Mouse (Mus musculus) G1E (cell line): Measurements from ENCODE around the gene Sertad3. TPM values are rescaled to one million over a fixed set of nuclear protein-coding genes. Genes with fewer than 3 reads are reported as not detected.

Experiments used
- ATAC-seq: 2 replicates; pipeline ENCODE4 v1.8.0; 2016; ENCODE audit warnings: mild to moderate bottlenecking; ENCODE audit not compliant: insufficient number of reproducible peaks, poor library complexity, low FRiP score, severe bottlenecking; ENCODE audit errors: extremely low read depth
- DNase-seq: peaks from one replicate; pipeline ENCODE4 v3.0.0; 2012; ENCODE audit warnings: low spot score
- H3K27me3 ChIP-seq: 2 replicates; pipeline ENCODE4 v1.6.1; 2012; ENCODE audit warnings: mild to moderate bottlenecking, low read length, inconsistent platforms; ENCODE audit not compliant: insufficient read depth
- H3K36me3 ChIP-seq: replicated peaks from 2 replicates; pipeline ENCODE3; 2012; ENCODE audit warnings: mild to moderate bottlenecking, inconsistent platforms
- H3K4me1 ChIP-seq: 2 replicates; pipeline ENCODE4 v1.6.1; 2012; ENCODE audit warnings: low read depth, low read length, inconsistent platforms, mixed read lengths; ENCODE audit not compliant: insufficient read depth
- H3K4me3 ChIP-seq: 2 replicates; pipeline ENCODE4 v1.5.1; 2012; ENCODE audit warnings: low read depth, mild to moderate bottlenecking, inconsistent platforms, low read length, moderate library complexity, mixed read lengths
- H3K9me3 ChIP-seq: replicated peaks from 2 replicates; pipeline ENCODE4 v1.6.1; 2012; ENCODE audit warnings: inconsistent platforms
- CTCF ChIP-seq: IDR thresholded peaks from 2 replicates; pipeline ENCODE4 v1.5.1; 2012; ENCODE audit warnings: low read depth, low read length, inconsistent platforms, mixed read lengths
- GATA1 ChIP-seq: IDR thresholded peaks from 2 replicates; pipeline ENCODE4 v1.6.1; 2012; ENCODE audit warnings: borderline replicate concordance, low read length, inconsistent platforms, mixed read lengths
- GATA2 ChIP-seq: IDR thresholded peaks from 2 replicates; pipeline ENCODE4 v1.6.1; 2012; ENCODE audit warnings: low read depth, low read length, inconsistent platforms, borderline replicate concordance
- POLR2AphosphoS5 ChIP-seq: IDR thresholded peaks from 2 replicates; pipeline ENCODE4 v1.6.1; 2012; ENCODE audit warnings: low read depth, low read length, inconsistent platforms; ENCODE audit not compliant: insufficient replicate concordance
- TAL1 ChIP-seq: conservative IDR thresholded peaks from 2 replicates; pipeline ENCODE4 v1.6.1; 2012; ENCODE audit warnings: low read depth, low read length, inconsistent platforms, mixed read lengths
- polyA plus RNA-seq: library from polyadenylated mRNA; stranded (reverse); fragments of >175 nt; gene quantifications from 2 replicates; pipeline ENCODE4 v1.2.3, GENCODE M21; 2012
- total RNA-seq, 2 experiments: library from RNA; stranded (forward) in 1 of 2; stranded (reverse) in 1 of 2; fragments of 200-1000 nt in 1 of 2; fragments of >200 nt in 1 of 2; fragmentation: Nextera tagmentation in 1 of 2; gene quantifications; 2 replicates each; pipeline ENCODE4 v1.2.3; 2014 to 2017

The Sertad3 gene
- total and polyA plus RNA-seq, 3 experiments, result 9.0 to 24.0 (median 15.8) TPM

- H3K27me3 ChIP-seq, result no peaks in the 10 kb centered on the region
- no peaks in the 10 kb centered on the region for H3K9me3 ChIP-seq
- H3K36me3 ChIP-seq, result peaks cover 34% of the 10 kb centered on the region
- H3K4me3 ChIP-seq, result peak overlapping the region; percentile 67; the same call in 1 of the 2 replicates
- TF ChIP-seq GATA2 (no peak), CTCF (no peak), POLR2AphosphoS5 (no peak), TAL1 (no peak), GATA1 (no peak)
- peaks cover 84% of the 10 kb centered on the region for H3K4me1 ChIP-seq
- ATAC-seq (no peak), DNase-seq (no peak)
These were observed 6.9 kb downstream of the Sertad3 start for GRCm38 (mm10) chr7:27480506-27480905.

DNA sequence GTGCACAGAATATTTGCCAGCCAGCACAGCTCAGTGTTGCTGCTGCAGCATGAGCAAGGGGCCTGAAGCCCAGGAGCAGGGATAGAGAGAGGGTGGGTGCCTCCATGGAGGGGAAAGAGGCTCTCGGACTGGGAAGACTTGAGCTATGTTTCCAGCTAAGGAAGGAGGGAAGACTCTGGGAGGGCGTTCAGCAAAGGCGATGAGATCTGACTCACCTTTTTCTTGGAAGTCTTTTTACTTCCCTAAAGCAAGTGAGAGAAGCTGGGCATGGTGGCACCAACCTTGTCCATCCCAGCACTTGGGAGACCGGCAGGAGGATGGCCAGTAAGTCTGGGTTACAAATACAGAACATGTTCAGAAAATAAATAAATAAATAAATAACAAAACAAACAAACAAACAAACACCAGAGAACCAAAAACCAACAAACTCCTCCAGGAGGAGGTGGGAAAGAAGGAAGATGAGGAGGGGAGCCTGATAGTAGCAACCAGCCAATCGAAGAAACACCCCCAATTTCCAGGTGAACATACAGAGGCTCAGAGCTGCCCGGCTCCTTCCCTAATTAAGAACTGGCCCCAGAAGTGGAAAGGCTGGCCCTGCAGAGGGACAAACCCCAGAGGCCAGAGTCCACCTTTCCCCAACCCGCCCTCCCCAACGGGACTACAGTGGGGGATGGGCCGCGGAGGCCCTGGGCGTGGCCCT is 7.5 kb downstream of the Sertad3 start:
- DNase-seq, result no peak
- no peak for ATAC-seq

GRCm38 (mm10) chr7:27481627-27481969 is 8.0 kb downstream of the Sertad3 start:
- Histone ChIP-seq H3K9me3 (no peaks in the 10 kb centered on the region), H3K4me1 (peaks cover 77% of the 10 kb centered on the region), H3K4me3 (peak overlapping the region; percentile 67), H3K27me3 (no peaks in the 10 kb centered on the region), H3K36me3 (peaks cover 23% of the 10 kb centered on the region)
- DNase-seq (peak; percentile 90), ATAC-seq (peak; percentile 90)
- no peak for TF ChIP-seq GATA2
- TF ChIP-seq CTCF, result no peak
- TF ChIP-seq TAL1, result no peak
- TF ChIP-seq POLR2AphosphoS5, result no peak
- TF ChIP-seq GATA1, result no peak

More for the DNA sequence above, 7.5 kb downstream of the Sertad3 start:
- no peak for TF ChIP-seq GATA2
- no peak for TF ChIP-seq CTCF
- TF ChIP-seq POLR2AphosphoS5, result no peak
- no peak for TF ChIP-seq GATA1
- TF ChIP-seq TAL1, result no peak
- Histone ChIP-seq H3K36me3 (peaks cover 28% of the 10 kb centered on the region), H3K27me3 (no peaks in the 10 kb centered on the region), H3K4me1 (peaks cover 81% of the 10 kb centered on the region), H3K4me3 (peak overlapping the region; percentile 67), H3K9me3 (no peaks in the 10 kb centered on the region)

DNA sequence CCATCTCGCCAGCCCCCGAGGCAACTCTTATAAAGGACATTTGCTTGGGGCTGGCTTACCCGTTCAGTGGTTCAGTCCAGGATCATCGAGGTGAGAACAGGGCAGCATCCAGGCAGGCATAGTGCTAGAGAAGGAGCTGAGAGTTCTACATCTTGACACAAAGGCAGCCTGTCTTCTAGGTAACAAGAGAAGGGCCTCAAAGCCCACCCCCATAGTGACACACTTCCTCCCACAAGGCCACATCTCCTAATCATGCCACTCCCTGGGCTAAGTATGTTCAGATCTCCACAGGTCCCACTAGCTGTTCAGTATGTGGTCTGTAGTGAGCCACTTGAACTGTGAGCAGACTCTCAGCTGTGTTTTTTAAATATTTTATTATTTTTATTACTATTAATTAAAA is 10.3 kb downstream of the Sertad3 start:
- Histone ChIP-seq H3K27me3 (no peaks in the 10 kb centered on the region), H3K4me1 (peaks cover 73% of the 10 kb centered on the region)

GRCm38 (mm10) chr7:27486102-27486769 is 12.7 kb downstream of the Sertad3 start:
- DNase-seq, result peak; percentile 51
- TF ChIP-seq GATA2 (no peak), CTCF (no peak), TAL1 (no peak), POLR2AphosphoS5 (no peak), GATA1 (no peak)
- no peaks in the 10 kb centered on the region for H3K9me3 ChIP-seq
- peak overlapping the region; percentile 77 for H3K4me3 ChIP-seq
- no peaks in the 10 kb centered on the region for H3K27me3 ChIP-seq
- peaks cover 23% of the 10 kb centered on the region for H3K36me3 ChIP-seq
- peaks cover 74% of the 10 kb centered on the region for H3K4me1 ChIP-seq
- no peak for ATAC-seq

More for the DNA sequence above, 10.3 kb downstream of the Sertad3 start:
- no peaks in the 10 kb centered on the region for H3K9me3 ChIP-seq
- no peak overlapping the region; the same call in 1 of the 2 replicates for H3K4me3 ChIP-seq
- TF ChIP-seq GATA2, result no peak
- no peak for DNase-seq
- ATAC-seq, result no peak
- H3K36me3 ChIP-seq, result peaks cover 14% of the 10 kb centered on the region

- H3K36me3 ChIP-seq, result peaks cover 28% of the 10 kb centered on the region
- H3K9me3 ChIP-seq, result no peaks in the 10 kb centered on the region
- H3K4me3 ChIP-seq, result peak within 1 kb of the TSS; percentile 77
- H3K27me3 ChIP-seq, result no peaks in the 10 kb centered on the region
- peaks cover 78% of the 10 kb centered on the region for H3K4me1 ChIP-seq
- TF ChIP-seq GATA1 (no peak), POLR2AphosphoS5 (peak; percentile 94)
- DNase-seq (peak; percentile 95), ATAC-seq (peak; percentile 70)
These were observed 13.5 kb downstream of the Sertad3 start, which contains the start of gene Sertad1 for GRCm38 (mm10) chr7:27486770-27487697. Sertad1 (plus strand) TSS chr7:27486910.
